Mouse (Mus musculus): Measurements from ENCODE around the gene Tipin.

Tipin gene

GRCm38 (mm10) chr9:64347377-64347776 is 66.0 kb downstream of the Tipin start:
- DNase-seq: no peak

DNA sequence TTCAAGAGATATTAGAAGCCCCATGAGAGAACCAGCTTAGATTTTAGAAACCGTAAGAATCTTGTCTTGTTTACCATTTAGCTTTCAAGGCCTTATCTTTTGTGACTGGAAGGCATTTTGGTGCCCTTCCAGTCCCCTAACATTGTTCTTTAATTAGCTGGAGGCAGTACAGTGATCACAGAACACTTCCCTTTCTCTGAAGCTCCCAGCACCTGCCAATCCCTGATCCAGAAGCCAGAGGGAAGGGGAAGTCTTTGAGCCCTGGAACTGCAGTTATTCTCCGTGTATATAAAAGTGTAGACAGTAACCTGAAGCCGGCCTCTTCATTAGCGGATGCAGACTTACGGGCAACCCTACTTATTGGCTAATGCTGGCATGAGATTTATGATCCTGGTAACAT is 68.1 kb downstream of the Tipin start:
- no peak for DNase-seq

- DNase-seq: no peak
Observed at GRCm38 (mm10) chr9:64351191-64351590, 69.8 kb downstream of the Tipin start.
